Mouse (Mus musculus) kidney, adult 2 months (tissue): ENCODE results near the gene Slc9a3r2.

Source experiments
- CTCF ChIP-seq: fragments of 200-500 bp; conservative IDR thresholded peaks from 2 replicates; pipeline ENCODE4 v1.5.1; 2011; ENCODE audit warnings: low read depth, mild to moderate bottlenecking, control low read depth, low read length, moderate library complexity, mixed read lengths; ENCODE audit not compliant: insufficient read depth, insufficient read length
- POLR2A ChIP-seq: fragments of 200-500 bp; IDR thresholded peaks from one replicate; pipeline ENCODE4 v1.6.1; 2011; ENCODE audit warnings: low read depth, low read length, control low read depth

- TF ChIP-seq CTCF (no peak), POLR2A (no peak)
These were observed 24.7 kb downstream of the Slc9a3r2 start for GRCm38 (mm10) chr17:24625472-24625871.
